Mouse (Mus musculus) adrenal gland, adult 8-10 months (tissue): ENCODE measurements at regions not wholly inside any gene's neighbourhood (a gene's known extent, or its start where the extent isn't known, plus 50 kb on each side); places are given as distances from the start of the nearest gene placed in this dataset.
"Not testable (repeated sequence)": the region's sequence is repeated elsewhere in the genome, so short reads cannot be mapped to it uniquely, and the experiment has no call there.

Experiments
- DNase-seq: peaks from one replicate; pipeline ENCODE4 v3.0.0; 2022

GRCm38 (mm10) chr4:23341240-23341639, 853.1 kb upstream of the Pou3f2 start:
- DNase-seq = no peak

GRCm38 (mm10) chr4:23338481-23338880, 850.3 kb upstream of the Pou3f2 start:
- DNase-seq = no peak

- no peak for DNase-seq
Measured at GRCm38 (mm10) chr4:23300617-23301016, 812.5 kb upstream of the Pou3f2 start.

GRCm38 (mm10) chr4:23280087-23280486, 791.9 kb upstream of the Pou3f2 start:
- peak; percentile 14 for DNase-seq

- DNase-seq = peak; percentile 20
Measured at GRCm38 (mm10) chr4:23275203-23275602, 787.0 kb upstream of the Pou3f2 start.

GRCm38 (mm10) chr4:23271947-23272346, 783.8 kb upstream of the Pou3f2 start:
- no peak for DNase-seq

- no peak for DNase-seq
Measured at GRCm38 (mm10) chr4:23260371-23260770, 772.2 kb upstream of the Pou3f2 start.

GRCm38 (mm10) chr4:23234960-23235359, 746.8 kb upstream of the Pou3f2 start:
- no peak for DNase-seq

- DNase-seq = not testable (repeated sequence)
Measured at GRCm38 (mm10) chr4:23194756-23195155, 706.6 kb upstream of the Pou3f2 start.

GRCm38 (mm10) chr4:23193384-23194135, 705.4 kb upstream of the Pou3f2 start:
- no peak for DNase-seq

- DNase-seq = no peak
Measured at GRCm38 (mm10) chr4:23173811-23174210, 685.6 kb upstream of the Pou3f2 start.

GRCm38 (mm10) chr4:23173330-23173729, 685.2 kb upstream of the Pou3f2 start:
- no peak for DNase-seq

- no peak for DNase-seq
Measured at GRCm38 (mm10) chr4:23148097-23148849, 660.1 kb upstream of the Pou3f2 start.

GRCm38 (mm10) chr4:23133386-23133785, 645.2 kb upstream of the Pou3f2 start:
- no peak for DNase-seq

- DNase-seq = not testable (repeated sequence)
Measured at GRCm38 (mm10) chr4:23101452-23101851, 613.3 kb upstream of the Pou3f2 start.

- no peak for DNase-seq
Measured at GRCm38 (mm10) chr4:23079521-23079920, 591.4 kb upstream of the Pou3f2 start.

GRCm38 (mm10) chr4:23077603-23078002, 589.4 kb upstream of the Pou3f2 start:
- DNase-seq = no peak

GRCm38 (mm10) chr4:23050701-23051317, 562.6 kb upstream of the Pou3f2 start:
- no peak for DNase-seq

- DNase-seq = no peak
Measured at GRCm38 (mm10) chr4:23037784-23038183, 549.6 kb upstream of the Pou3f2 start.

- DNase-seq = no peak
Measured at GRCm38 (mm10) chr4:23031271-23031670, 543.1 kb upstream of the Pou3f2 start.

GRCm38 (mm10) chr4:23022177-23022576, 534.0 kb upstream of the Pou3f2 start:
- no peak for DNase-seq

- no peak for DNase-seq
Measured at GRCm38 (mm10) chr4:23010346-23010745, 522.2 kb upstream of the Pou3f2 start.

GRCm38 (mm10) chr4:23009196-23009595, 521.0 kb upstream of the Pou3f2 start:
- DNase-seq = not testable (repeated sequence)
